Mouse (Mus musculus) neural tube, embryonic 13.5 days (tissue): ENCODE data around the gene BC051019. TPM values are rescaled to one million over a fixed set of nuclear protein-coding genes. Genes with fewer than 3 reads are reported as not detected.
A peak's percentile ranks its signal among the peaks of the same experiment; 100 is the strongest.

Source experiments
- ATAC-seq: fragments of 200-750 bp; cut with Nextera tagmentation; 2 replicates; pipeline ENCODE4 v1.8.0; 2017; ENCODE audit warnings: low read depth, mild to moderate bottlenecking, moderate TSS enrichment, moderate library complexity
- H3K27ac ChIP-seq: fragments of 300-500 bp; sonication (generic); replicated peaks from 2 replicates; pipeline ENCODE4 v1.5.1; 2015; ENCODE audit warnings: moderate library complexity, mild to moderate bottlenecking, inconsistent platforms
- H3K27me3 ChIP-seq: fragments of 300-500 bp; sonication (generic); 2 replicates; pipeline ENCODE4 v1.6.1; 2015; ENCODE audit warnings: mild to moderate bottlenecking, inconsistent platforms
- H3K36me3 ChIP-seq: fragments of 300-500 bp; sonication (generic); 2 replicates; pipeline ENCODE4 v1.6.1; 2015; ENCODE audit warnings: mild to moderate bottlenecking, inconsistent platforms
- H3K4me1 ChIP-seq: fragments of 300-500 bp; sonication (generic); replicated peaks from 2 replicates; pipeline ENCODE4 v1.6.1; 2015; ENCODE audit warnings: inconsistent platforms
- H3K4me2 ChIP-seq: fragments of 300-500 bp; sonication (generic); 2 replicates; pipeline ENCODE4 v1.6.1; 2015; ENCODE audit warnings: inconsistent platforms, mild to moderate bottlenecking, moderate library complexity
- H3K4me3 ChIP-seq: fragments of 300-500 bp; sonication (generic); 2 replicates; pipeline ENCODE4 v1.5.1; 2015; ENCODE audit warnings: mild to moderate bottlenecking, inconsistent platforms
- H3K9ac ChIP-seq: fragments of 300-500 bp; sonication (generic); 2 replicates; pipeline ENCODE4 v1.6.1; 2015; ENCODE audit warnings: moderate library complexity, mild to moderate bottlenecking, inconsistent platforms
- H3K9me3 ChIP-seq: fragments of 300-500 bp; sonication (generic); 2 replicates; pipeline ENCODE4 v1.6.1; 2016; ENCODE audit warnings: inconsistent platforms
- WGBS: fragments of 180-500 bp; shearing (Covaris S2); methylation state at CpG from one replicate; pipeline ENCODE4 v1.1.7; 2015; 5-methylcytosine and 5-hydroxymethylcytosine counted together
- polyA plus RNA-seq: library from polyadenylated mRNA; unstranded; fragments of >200 nt; fragmentation: Nextera tagmentation; extraction: Ambion mirVana; gene quantifications from 2 replicates; pipeline ENCODE4 v1.2.1, GENCODE M21; 2015

The BC051019 gene
- polyA plus RNA-seq, 1 experiment from 2014 or later = 0.17 TPM

GRCm38 (mm10) chr7:109704461-109704860 lies 19.2 kb downstream of the BC051019 start:
- ATAC-seq = no peak
- peak overlapping the region; percentile 53 for H3K4me3 ChIP-seq
- no peaks in the 10 kb centered on the region for H3K9me3 ChIP-seq
- 69% methylated on average over 3 of the region's 3 CpGs for WGBS
- 0 out of 2 replicates have a peak overlapping the region, but pooled peaks have one; percentile 71 for H3K9ac ChIP-seq
- peaks cover 4% of the 10 kb centered on the region; the same call in 1 of the 2 replicates for H3K36me3 ChIP-seq
- H3K4me2 ChIP-seq = peak overlapping the region; percentile 69
- H3K4me1 ChIP-seq = peaks cover 14% of the 10 kb centered on the region; the same call in 1 of the 2 replicates
- no peaks in the 10 kb centered on the region for H3K27me3 ChIP-seq
- no peak overlapping the region for H3K27ac ChIP-seq

- 2% methylated on average over 17 of the region's 17 CpGs for WGBS
- peak overlapping the region; percentile 77 for H3K27ac ChIP-seq
- H3K36me3 ChIP-seq = no peaks in the 10 kb centered on the region
- H3K9ac ChIP-seq = peak overlapping the region; percentile 71
- no peak for ATAC-seq
- no peaks in the 10 kb centered on the region for H3K27me3 ChIP-seq
- peaks cover 14% of the 10 kb centered on the region; the same call in 1 of the 2 replicates for H3K4me1 ChIP-seq
- no peaks in the 10 kb centered on the region for H3K9me3 ChIP-seq
- peak overlapping the region; percentile 69 for H3K4me2 ChIP-seq
- peak overlapping the region; percentile 53 for H3K4me3 ChIP-seq
These were observed 19.7 kb downstream of the BC051019 start for GRCm38 (mm10) chr7:109704016-109704377.

- Histone ChIP-seq H3K27ac (peak within 1 kb of the TSS; percentile 77), H3K27me3 (no peaks in the 10 kb centered on the region), H3K4me1 (peaks cover 14% of the 10 kb centered on the region; the same call in 1 of the 2 replicates), H3K9me3 (no peaks in the 10 kb centered on the region), H3K4me3 (peak within 1 kb of the TSS; percentile 53), H3K4me2 (peak within 1 kb of the TSS; percentile 69), H3K36me3 (no peaks in the 10 kb centered on the region), H3K9ac (peak within 1 kb of the TSS; percentile 71)
- peak; percentile 97 for ATAC-seq
- WGBS = 2% methylated on average over 61 of the region's 61 CpGs
These were observed 20.2 kb downstream of the BC051019 start, which contains the start of the genes St5 and Akip1 for GRCm38 (mm10) chr7:109703190-109704015. Gene St5 (minus strand): TSS chr7:109703605. Gene Akip1 (plus strand): TSS chr7:109703690.

GRCm38 (mm10) chr7:109702721-109703120 lies 20.9 kb downstream of the BC051019 start:
- peaks cover 14% of the 10 kb centered on the region; the same call in 1 of the 2 replicates for H3K4me1 ChIP-seq
- no peaks in the 10 kb centered on the region for H3K36me3 ChIP-seq
- H3K4me2 ChIP-seq = peak overlapping the region; percentile 69
- H3K4me3 ChIP-seq = peak overlapping the region; percentile 53
- no peaks in the 10 kb centered on the region for H3K27me3 ChIP-seq
- peak overlapping the region; percentile 71; the same call in 1 of the 2 replicates for H3K9ac ChIP-seq
- 37% methylated on average over 4 of the region's 4 CpGs for WGBS
- no peak for ATAC-seq
- no peaks in the 10 kb centered on the region for H3K9me3 ChIP-seq
- H3K27ac ChIP-seq = 0 out of 2 replicates have a peak overlapping the region, but pooled peaks have one; percentile 18

- peaks cover 14% of the 10 kb centered on the region; the same call in 1 of the 2 replicates for H3K4me1 ChIP-seq
- H3K36me3 ChIP-seq = no peaks in the 10 kb centered on the region
- H3K27ac ChIP-seq = no peak overlapping the region
- no peak overlapping the region for H3K9ac ChIP-seq
- H3K27me3 ChIP-seq = no peaks in the 10 kb centered on the region
- no peak overlapping the region for H3K4me3 ChIP-seq
- H3K4me2 ChIP-seq = no peak overlapping the region
- H3K9me3 ChIP-seq = no peaks in the 10 kb centered on the region
- no peak for ATAC-seq
These were observed 23.4 kb downstream of the BC051019 start for GRCm38 (mm10) chr7:109700213-109700612.

- H3K9me3 ChIP-seq = no peaks in the 10 kb centered on the region
- H3K4me3 ChIP-seq = no peak overlapping the region
- H3K4me1 ChIP-seq = no peaks in the 10 kb centered on the region
- no peak overlapping the region for H3K9ac ChIP-seq
- H3K4me2 ChIP-seq = no peak overlapping the region
- no peaks in the 10 kb centered on the region for H3K27me3 ChIP-seq
- no peaks in the 10 kb centered on the region for H3K36me3 ChIP-seq
- WGBS = 92% methylated on average over 10 of the region's 10 CpGs
- ATAC-seq = no peak
- no peak overlapping the region for H3K27ac ChIP-seq
These were observed 28.3 kb downstream of the BC051019 start for GRCm38 (mm10) chr7:109695339-109695726.

- Histone ChIP-seq H3K4me2 (no peak overlapping the region), H3K4me3 (no peak overlapping the region), H3K27me3 (no peaks in the 10 kb centered on the region), H3K9me3 (no peaks in the 10 kb centered on the region), H3K4me1 (no peaks in the 10 kb centered on the region), H3K36me3 (no peaks in the 10 kb centered on the region), H3K9ac (no peak overlapping the region), H3K27ac (no peak overlapping the region)
- 80% methylated on average over 13 of the region's 13 CpGs for WGBS
- no peak for ATAC-seq
These were observed 28.9 kb downstream of the BC051019 start for GRCm38 (mm10) chr7:109694576-109695338.

- 87% methylated on average over 5 of the region's 5 CpGs for WGBS
- ATAC-seq = no peak
- H3K27ac ChIP-seq = no peak overlapping the region
These were observed 32.7 kb downstream of the BC051019 start for GRCm38 (mm10) chr7:109690961-109691360.

GRCm38 (mm10) chr7:109690101-109690500 lies 33.5 kb downstream of the BC051019 start:
- Histone ChIP-seq H3K27me3 (no peaks in the 10 kb centered on the region), H3K9me3 (no peaks in the 10 kb centered on the region), H3K9ac (no peak overlapping the region), H3K27ac (no peak overlapping the region), H3K4me3 (no peak overlapping the region), H3K36me3 (no peaks in the 10 kb centered on the region), H3K4me2 (no peak overlapping the region), H3K4me1 (0 out of 2 replicates have a peak, but pooled peaks cover 4% of the 10 kb centered on the region)
- ATAC-seq = no peak
- WGBS = 90% methylated on average over 3 of the region's 3 CpGs

More at GRCm38 (mm10) chr7:109690961-109691360, 32.7 kb downstream of the BC051019 start:
- no peaks in the 10 kb centered on the region for H3K36me3 ChIP-seq
- H3K4me1 ChIP-seq = 0 out of 2 replicates have a peak, but pooled peaks cover 4% of the 10 kb centered on the region
- H3K9ac ChIP-seq = no peak overlapping the region
- H3K4me3 ChIP-seq = no peak overlapping the region
- H3K9me3 ChIP-seq = no peaks in the 10 kb centered on the region
- no peak overlapping the region for H3K4me2 ChIP-seq
- no peaks in the 10 kb centered on the region for H3K27me3 ChIP-seq

- Histone ChIP-seq H3K4me3 (no peak overlapping the region), H3K4me2 (no peak overlapping the region), H3K27ac (no peak overlapping the region), H3K9ac (no peak overlapping the region), H3K36me3 (no peaks in the 10 kb centered on the region), H3K9me3 (no peaks in the 10 kb centered on the region), H3K4me1 (0 out of 2 replicates have a peak, but pooled peaks cover 4% of the 10 kb centered on the region), H3K27me3 (no peaks in the 10 kb centered on the region)
- ATAC-seq = no peak
- 59% methylated on average over 9 of the region's 9 CpGs for WGBS
These were observed 37.0 kb downstream of the BC051019 start for GRCm38 (mm10) chr7:109686585-109687128.

- Histone ChIP-seq H3K4me1 (no peaks in the 10 kb centered on the region), H3K36me3 (no peaks in the 10 kb centered on the region), H3K27ac (no peak overlapping the region), H3K4me3 (no peak overlapping the region), H3K9me3 (no peaks in the 10 kb centered on the region), H3K27me3 (no peaks in the 10 kb centered on the region), H3K9ac (no peak overlapping the region), H3K4me2 (no peak overlapping the region)
- no peak for ATAC-seq
- WGBS = 92% methylated on average over 1 of the region's 1 CpGs
These were observed 42.8 kb downstream of the BC051019 start for GRCm38 (mm10) chr7:109680879-109681278.

- H3K36me3 ChIP-seq = no peaks in the 10 kb centered on the region
- H3K9me3 ChIP-seq = no peaks in the 10 kb centered on the region
- H3K9ac ChIP-seq = no peak overlapping the region
- no peaks in the 10 kb centered on the region for H3K27me3 ChIP-seq
- no peak overlapping the region for H3K4me3 ChIP-seq
- no peak for ATAC-seq
- no peak overlapping the region for H3K27ac ChIP-seq
- H3K4me1 ChIP-seq = no peaks in the 10 kb centered on the region
- H3K4me2 ChIP-seq = no peak overlapping the region
- 82% methylated on average over 2 of the region's 2 CpGs for WGBS
These were observed 43.4 kb downstream of the BC051019 start for GRCm38 (mm10) chr7:109680284-109680683.
